Mouse (Mus musculus) cerebellum, adult 2 months (tissue): ENCODE measurements around the gene Zp2. TPM values are rescaled to one million over a fixed set of nuclear protein-coding genes. Genes with fewer than 3 reads are reported as not detected.

ENCODE experiments used
- DNase-seq, 2 experiments: peaks; one replicate each; pipeline ENCODE4 v3.0.0; 2021
- H3K27ac ChIP-seq: fragments of 200-500 bp; 2 replicates; pipeline ENCODE4 v1.5.1; 2012; ENCODE audit warnings: low read length, control low read depth, inconsistent platforms; ENCODE audit not compliant: insufficient read depth
- H3K27me3 ChIP-seq: fragments of 200-500 bp; 2 replicates; pipeline ENCODE4 v1.6.1; 2012; ENCODE audit warnings: inconsistent platforms, mild to moderate bottlenecking, low read length, moderate library complexity; ENCODE audit not compliant: control insufficient read depth, insufficient read depth
- H3K4me1 ChIP-seq: fragments of 200-500 bp; 2 replicates; pipeline ENCODE4 v1.6.1; 2011; ENCODE audit warnings: low read length; ENCODE audit not compliant: control insufficient read depth, insufficient read depth
- H3K4me3 ChIP-seq: fragments of 200-500 bp; replicated peaks from 2 replicates; pipeline ENCODE3; 2011; ENCODE audit warnings: mild to moderate bottlenecking, low read depth, low read length, control low read depth; ENCODE audit not compliant: insufficient read depth
- CTCF ChIP-seq: fragments of 200-500 bp; IDR thresholded peaks from 2 replicates; pipeline ENCODE4 v1.5.1; 2011; ENCODE audit warnings: low read depth, mild to moderate bottlenecking, control low read depth, low read length, moderate library complexity, borderline replicate concordance; ENCODE audit not compliant: insufficient read depth
- POLR2A ChIP-seq: fragments of 200-500 bp; IDR thresholded peaks from 2 replicates; pipeline ENCODE4 v1.6.1; 2011; ENCODE audit warnings: low read length, control low read depth, borderline replicate concordance; ENCODE audit not compliant: insufficient read depth
- WGBS: fragments of 180-500 bp; shearing (Covaris S2); methylation state at CpG from one replicate; pipeline ENCODE4 v1.1.7; 2018; 5-methylcytosine and 5-hydroxymethylcytosine counted together
- polyA plus RNA-seq: library from polyadenylated mRNA; depleted of rRNA; stranded (reverse); fragments of >200 nt; gene quantifications from 2 replicates; pipeline ENCODE4 v1.2.3, GENCODE M21; 2012

Zp2 gene
- polyA plus RNA-seq, 1 experiment, result not detected

- no peak for TF ChIP-seq POLR2A
- TF ChIP-seq CTCF, result no peak
- Histone ChIP-seq H3K27ac (no peak overlapping the region), H3K4me3 (no peak overlapping the region), H3K4me1 (no peaks in the 10 kb centered on the region), H3K27me3 (no peaks in the 10 kb centered on the region; the same call in 1 of the 2 replicates)
- WGBS, result 41% methylated on average over 11 of the region's 11 CpGs
- DNase-seq, result no peak
These were observed 18.6 kb upstream of the Zp2 start for GRCm38 (mm10) chr7:120163581-120164251.

GRCm38 (mm10) chr7:120158121-120158613 lies 13.1 kb upstream of the Zp2 start:
- 59% methylated on average over 4 of the region's 4 CpGs for WGBS
- Histone ChIP-seq H3K4me1 (peaks cover 12% of the 10 kb centered on the region), H3K4me3 (no peak overlapping the region), H3K27me3 (no peaks in the 10 kb centered on the region), H3K27ac (no peak overlapping the region)
- peak in 1 of 2 experiments; percentile 5 for DNase-seq
- TF ChIP-seq POLR2A, result no peak
- TF ChIP-seq CTCF, result no peak

GRCm38 (mm10) chr7:120157575-120158061 lies 12.5 kb upstream of the Zp2 start:
- peak in 1 of 2 experiments; percentile 7 for DNase-seq
- H3K27me3 ChIP-seq, result no peaks in the 10 kb centered on the region
- H3K4me3 ChIP-seq, result no peak overlapping the region
- H3K4me1 ChIP-seq, result peaks cover 12% of the 10 kb centered on the region
- 61% methylated on average over 5 of the region's 5 CpGs for WGBS
- TF ChIP-seq POLR2A (no peak), CTCF (no peak)
- no peak overlapping the region for H3K27ac ChIP-seq

GRCm38 (mm10) chr7:120156841-120157409 lies 11.8 kb upstream of the Zp2 start:
- WGBS, result 8% methylated on average over 2 of the region's 2 CpGs
- peaks cover 12% of the 10 kb centered on the region for H3K4me1 ChIP-seq
- peak in 1 of 2 experiments; percentile 63 for DNase-seq
- no peak for TF ChIP-seq CTCF
- no peak for TF ChIP-seq POLR2A
- H3K27ac ChIP-seq, result no peak overlapping the region
- no peak overlapping the region for H3K4me3 ChIP-seq
- no peaks in the 10 kb centered on the region for H3K27me3 ChIP-seq

- TF ChIP-seq POLR2A (no peak), CTCF (no peak)
- Histone ChIP-seq H3K4me1 (peaks cover under 1% of the 10 kb centered on the region; the same call in 1 of the 2 replicates), H3K27ac (no peak overlapping the region), H3K27me3 (no peaks in the 10 kb centered on the region), H3K4me3 (no peak overlapping the region)
- DNase-seq, result no peak
- WGBS, result 85% methylated on average over 2 of the region's 2 CpGs
These were observed 5.8 kb upstream of the Zp2 start for GRCm38 (mm10) chr7:120150898-120151297.

- H3K27me3 ChIP-seq, result no peaks in the 10 kb centered on the region
- DNase-seq, result no peak
- H3K4me1 ChIP-seq, result no peaks in the 10 kb centered on the region
- H3K27ac ChIP-seq, result no peak overlapping the region
- TF ChIP-seq POLR2A, result no peak
- no peak overlapping the region for H3K4me3 ChIP-seq
- 25% methylated on average over 3 of the region's 3 CpGs for WGBS
These were observed 5.2 kb upstream of the Zp2 start for GRCm38 (mm10) chr7:120150257-120150656.

GRCm38 (mm10) chr7:120142743-120143142 lies 2.3 kb downstream of the Zp2 start:
- H3K4me1 ChIP-seq, result no peaks in the 10 kb centered on the region
- H3K4me3 ChIP-seq, result no peak overlapping the region
- WGBS, result 77% methylated on average over 1 of the region's 1 CpGs
- no peaks in the 10 kb centered on the region for H3K27me3 ChIP-seq
- TF ChIP-seq POLR2A, result no peak
- no peak for TF ChIP-seq CTCF
- H3K27ac ChIP-seq, result no peak overlapping the region
- no peak for DNase-seq

GRCm38 (mm10) chr7:120128951-120129350 lies 16.1 kb downstream of the Zp2 start:
- Histone ChIP-seq H3K4me3 (no peak overlapping the region), H3K4me1 (0 out of 2 replicates have a peak, but pooled peaks cover 3% of the 10 kb centered on the region), H3K27me3 (no peaks in the 10 kb centered on the region), H3K27ac (no peak overlapping the region)
- TF ChIP-seq POLR2A, result no peak
- no peak for TF ChIP-seq CTCF
- whole genome bisulfite sequencing, result 38% methylated on average over 4 of the region's 4 CpGs
- no peak for DNase-seq
